Mouse (Mus musculus): ENCODE results near the gene Rnf144b. TPM values are rescaled to one million over a fixed set of nuclear protein-coding genes. Genes with fewer than 3 reads are reported as not detected.

Gene Rnf144b
- polyA plus RNA-seq, 1 experiment, result 1.3 TPM

DNA sequence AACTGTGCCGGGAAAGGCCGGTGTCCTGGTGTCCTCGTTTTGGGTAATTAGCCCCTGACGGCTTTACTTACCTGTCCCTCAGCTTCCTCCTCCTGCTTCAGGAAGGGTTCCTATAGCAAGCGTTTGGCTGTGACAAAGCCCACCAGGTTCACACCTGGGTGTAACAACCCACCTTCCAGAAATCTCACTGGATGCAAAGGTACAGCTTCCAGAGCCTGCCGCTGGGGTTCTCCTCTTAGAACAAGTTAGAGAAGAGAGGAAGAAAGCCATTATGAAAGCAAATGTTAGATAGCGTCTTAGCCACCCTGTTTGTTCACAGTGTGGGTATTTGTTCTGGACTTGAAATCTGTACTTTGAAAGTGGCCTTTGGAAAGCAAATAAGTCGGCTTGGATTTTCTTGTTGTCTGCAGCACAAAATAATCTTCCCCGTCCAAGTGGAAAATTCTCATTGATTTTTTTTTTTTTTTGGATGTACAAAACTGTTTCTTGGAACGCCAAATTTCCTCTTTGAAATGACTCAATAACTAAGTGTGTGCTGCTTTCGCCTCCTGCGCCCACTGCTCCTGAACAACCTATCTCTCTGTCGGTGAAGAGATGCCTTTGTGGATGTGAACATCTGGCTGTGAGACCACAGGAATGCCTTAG is 124.8 kb downstream of the Rnf144b start:
- WGBS, result 51% methylated on average over 13 of the region's 13 CpGs
- no peak for DNase-seq (ENCODE audit: low read depth, low spot score)

DNA sequence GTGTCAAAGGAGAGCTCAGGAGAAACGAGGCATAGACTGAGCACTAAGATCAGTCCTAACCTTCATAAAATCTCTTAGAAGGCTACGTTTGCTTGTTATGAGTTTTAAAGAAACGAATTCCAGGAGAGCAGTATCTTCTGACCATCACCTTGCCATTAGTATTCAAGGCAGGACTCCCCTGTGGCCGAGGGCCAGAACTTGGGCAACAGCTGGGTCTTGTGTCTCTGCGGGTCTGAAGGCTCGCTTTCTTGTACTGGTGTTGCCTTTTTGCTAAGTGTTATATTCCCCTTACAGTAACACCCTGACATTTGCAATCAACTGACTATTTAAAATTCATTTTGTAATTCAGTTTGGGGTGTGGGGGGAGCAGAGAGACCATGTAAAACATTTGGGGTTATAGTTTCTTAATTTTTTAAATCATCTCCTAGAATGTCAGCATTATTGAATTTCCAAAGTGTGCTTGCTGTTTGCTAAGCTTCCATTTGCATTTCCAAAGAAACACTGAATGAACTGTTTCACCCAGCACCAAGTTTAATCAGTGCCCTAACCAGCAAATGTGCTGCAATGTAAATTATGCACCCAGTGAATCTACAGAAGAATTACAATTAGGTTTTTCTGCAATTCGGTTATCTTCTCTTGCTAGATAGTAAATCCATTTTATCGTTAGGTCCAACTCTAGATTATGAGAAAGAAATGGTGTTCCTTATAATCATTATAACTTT is 126.0 kb downstream of the Rnf144b start:
- no peak for DNase-seq (ENCODE audit: low read depth, low spot score)
- 77% methylated on average over 8 of the region's 8 CpGs for WGBS

DNA sequence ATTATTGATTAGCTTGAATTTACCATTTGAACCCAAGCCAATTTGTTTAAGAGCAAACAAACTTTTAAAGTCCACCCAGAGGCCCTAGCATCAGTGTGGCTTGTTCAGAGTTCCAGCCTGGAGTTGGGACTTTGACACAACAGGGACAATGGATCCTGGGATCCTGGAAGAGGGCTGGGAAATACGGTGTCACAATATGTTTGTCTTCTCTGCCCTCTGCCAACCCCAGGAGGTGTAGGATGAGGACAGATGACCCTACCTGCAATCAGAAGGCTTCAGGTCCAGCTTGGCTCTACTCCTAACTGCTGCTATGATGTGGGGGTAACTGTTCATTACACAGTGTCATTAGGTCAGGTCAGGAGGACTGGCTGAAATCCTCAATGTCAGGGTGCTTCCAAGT is 128.2 kb downstream of the Rnf144b start:
- no peak for DNase-seq (ENCODE audit: low read depth, low spot score)
- WGBS, result 47% methylated on average over 1 of the region's 1 CpGs

DNA sequence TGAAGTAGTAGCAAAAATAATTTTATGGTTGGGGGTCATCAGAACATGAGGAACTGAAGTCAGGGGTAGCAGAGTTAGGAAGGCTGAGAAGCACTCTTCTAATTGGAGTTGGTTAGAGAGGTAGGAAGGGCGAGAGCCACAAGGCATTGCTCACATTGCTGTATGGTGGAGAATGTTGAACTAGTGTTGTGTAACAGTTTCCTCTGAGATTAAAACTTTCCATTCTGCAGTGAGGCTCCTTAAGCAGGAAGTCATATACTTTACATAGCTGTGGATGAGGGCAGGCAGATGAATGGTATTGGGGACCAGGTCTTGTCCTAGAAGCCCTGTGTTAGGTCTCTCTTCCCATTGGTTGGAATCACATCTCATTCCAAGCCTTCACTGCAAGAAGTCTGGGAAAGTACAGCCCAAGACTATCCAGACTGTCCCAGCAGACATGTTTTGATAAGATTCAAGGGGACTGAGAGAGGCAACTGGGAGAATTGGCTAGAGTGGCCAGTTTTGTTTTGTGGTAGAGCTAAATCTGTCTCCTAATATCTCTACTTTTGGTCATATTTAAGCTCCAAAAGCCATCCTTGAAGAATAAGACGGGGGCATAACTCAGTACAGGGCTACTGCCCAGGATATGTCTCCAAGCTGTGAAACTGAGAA is 128.8 kb downstream of the Rnf144b start:
- DNase-seq (ENCODE audit: low read depth, low spot score), result no peak

DNA sequence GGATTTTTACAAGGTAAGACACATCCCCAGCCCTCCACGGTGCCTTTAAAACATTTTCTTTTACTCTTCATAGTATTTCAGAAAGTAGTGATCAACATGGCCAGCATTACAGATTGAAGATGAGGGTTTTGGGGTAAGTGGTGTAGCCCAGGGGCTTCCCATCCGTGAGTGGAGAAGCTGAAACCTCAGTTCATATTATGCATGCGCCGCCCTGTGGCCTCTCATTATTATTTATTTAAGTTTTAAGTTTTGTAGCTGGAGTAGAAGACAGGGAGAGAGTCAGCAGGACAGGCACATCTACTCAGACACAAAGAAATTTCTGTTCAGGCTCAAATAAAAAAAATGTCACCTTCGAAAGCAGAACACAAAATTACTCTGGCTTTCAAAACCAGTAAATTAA is 131.3 kb downstream of the Rnf144b start:
- DNase-seq (ENCODE audit: low read depth, low spot score), result no peak
- 65% methylated on average over 5 of the region's 5 CpGs for WGBS

More for the DNA sequence above, 128.8 kb downstream of the Rnf144b start:
- 79% methylated on average over 2 of the region's 2 CpGs for WGBS

DNA sequence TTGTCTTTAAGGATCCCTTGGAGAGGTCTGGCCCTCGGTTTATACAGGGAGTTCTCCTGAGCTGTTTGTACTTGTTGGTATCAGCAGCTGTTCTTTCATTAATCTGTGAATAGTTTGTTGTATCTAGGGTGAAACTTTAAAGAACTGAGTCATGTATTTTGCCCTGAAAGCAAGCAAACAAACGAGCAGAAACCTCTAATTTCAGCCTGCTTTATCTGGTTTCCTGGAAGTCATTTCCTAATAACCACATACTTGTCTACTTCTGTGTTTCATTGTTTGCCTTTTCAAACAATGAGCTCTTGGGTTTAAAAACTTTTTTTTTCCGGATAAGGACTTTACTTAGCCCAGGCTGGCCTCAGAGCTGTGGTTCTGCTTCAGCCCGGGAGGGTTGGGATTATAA is 136.8 kb downstream of the Rnf144b start:
- WGBS, result 40% methylated on average over 4 of the region's 4 CpGs
- DNase-seq (ENCODE audit: low read depth, low spot score), result no peak

DNA sequence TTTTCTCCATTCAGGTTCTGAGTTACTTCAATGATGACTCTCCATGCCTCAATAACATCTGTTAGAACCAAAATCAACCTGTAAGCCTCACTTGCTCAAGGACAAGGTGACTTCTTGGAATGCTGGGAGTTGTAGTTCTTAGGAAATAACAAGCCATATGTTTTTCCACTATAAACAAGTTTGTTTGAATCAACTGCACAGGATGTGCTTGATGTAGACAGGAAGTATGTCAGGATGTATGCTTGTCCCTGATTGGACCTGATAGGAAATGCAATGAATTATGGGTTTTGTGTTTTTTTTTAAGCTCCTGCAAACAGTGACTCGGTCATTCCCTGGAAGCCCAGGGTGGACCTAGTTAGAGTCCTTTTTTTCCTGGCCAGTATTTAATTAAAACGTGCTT is 139.5 kb downstream of the Rnf144b start:
- WGBS, result 56% methylated on average over 2 of the region's 2 CpGs
- no peak for DNase-seq (ENCODE audit: low read depth, low spot score)

DNA sequence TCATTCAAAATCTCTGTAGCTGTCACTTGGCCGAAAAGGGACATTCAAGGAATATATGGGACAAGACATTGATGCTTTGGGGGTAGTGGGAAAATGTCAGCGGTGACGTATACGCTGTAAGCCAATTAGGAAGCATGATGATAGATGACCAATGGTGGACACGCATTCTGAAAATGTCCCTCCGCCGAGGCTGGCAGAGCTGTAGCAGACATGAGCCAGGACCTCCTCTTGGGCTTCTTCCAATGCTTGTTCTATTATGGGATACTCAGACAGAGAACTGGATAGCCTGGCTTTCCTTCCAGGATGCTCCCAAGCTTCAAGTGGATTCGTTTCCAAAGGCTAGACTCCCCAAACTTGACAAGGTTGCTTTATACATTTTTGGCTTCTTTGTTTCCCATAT is 141.9 kb downstream of the Rnf144b start:
- 78% methylated on average over 8 of the region's 8 CpGs for WGBS
- DNase-seq (ENCODE audit: low read depth, low spot score), result no peak

DNA sequence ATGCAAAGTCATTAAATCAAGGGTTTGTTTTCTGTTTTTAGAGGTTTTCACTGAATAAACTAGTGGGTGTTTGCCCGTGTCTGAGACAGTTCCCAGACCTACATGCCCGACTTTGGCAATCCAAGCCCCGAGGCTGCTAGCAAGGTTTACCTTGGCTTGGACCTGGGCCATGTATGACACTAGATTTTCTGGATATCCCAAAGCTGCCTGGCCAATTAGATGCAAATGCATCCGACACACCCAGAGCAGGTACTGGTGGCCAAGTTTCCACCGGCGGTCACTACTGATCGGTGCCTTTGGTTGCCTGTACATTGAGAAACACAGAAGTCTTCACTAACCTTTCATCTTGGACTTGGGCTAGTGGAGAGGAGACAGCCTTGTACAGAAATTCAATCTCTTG is 144.0 kb downstream of the Rnf144b start:
- WGBS, result 73% methylated on average over 7 of the region's 7 CpGs
- no peak for DNase-seq (ENCODE audit: low read depth, low spot score)

DNA sequence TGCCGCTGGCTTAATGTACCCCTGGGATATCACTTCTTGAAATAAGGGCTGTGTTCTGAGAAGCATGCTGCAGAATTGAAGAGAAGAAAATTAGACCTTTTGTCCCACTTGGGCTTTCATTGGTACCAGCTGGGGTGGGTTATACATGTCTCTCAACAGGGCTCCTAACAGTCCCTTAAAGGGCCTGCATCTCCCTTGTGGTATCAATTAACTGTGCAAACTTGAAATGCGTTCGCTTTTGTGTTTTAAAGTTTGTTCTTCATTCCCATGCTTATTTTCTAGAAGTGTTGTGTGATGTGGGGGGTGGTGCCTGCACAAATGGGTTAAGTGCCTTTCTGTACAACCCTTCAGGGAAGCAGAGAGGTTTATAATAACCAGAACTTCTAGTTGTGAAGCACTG is 145.8 kb downstream of the Rnf144b start:
- 90% methylated on average over 3 of the region's 3 CpGs for WGBS
- no peak for DNase-seq (ENCODE audit: low read depth, low spot score)

DNA sequence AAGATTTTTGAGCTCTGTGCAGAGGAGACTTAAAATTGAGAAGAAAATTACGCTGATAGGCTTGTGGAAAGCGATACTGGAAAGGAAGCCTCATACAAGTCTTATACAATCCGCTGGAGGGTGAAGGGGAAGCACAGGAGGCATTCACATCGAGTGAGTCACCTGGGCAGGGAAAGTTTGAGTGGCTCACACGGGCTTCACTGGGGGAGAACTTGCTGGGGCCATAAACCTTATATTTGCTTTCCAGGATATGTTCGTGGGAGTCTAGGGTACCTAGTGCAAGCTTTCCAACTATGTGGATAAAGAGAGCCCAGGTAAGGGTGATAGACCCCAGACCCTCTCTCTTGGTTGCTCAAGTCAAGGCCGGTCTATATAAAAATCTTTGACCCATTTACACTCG is 150.5 kb downstream of the Rnf144b start:
- 11% methylated on average over 8 of the region's 8 CpGs for WGBS
- DNase-seq (ENCODE audit: low read depth, low spot score), result no peak

DNA sequence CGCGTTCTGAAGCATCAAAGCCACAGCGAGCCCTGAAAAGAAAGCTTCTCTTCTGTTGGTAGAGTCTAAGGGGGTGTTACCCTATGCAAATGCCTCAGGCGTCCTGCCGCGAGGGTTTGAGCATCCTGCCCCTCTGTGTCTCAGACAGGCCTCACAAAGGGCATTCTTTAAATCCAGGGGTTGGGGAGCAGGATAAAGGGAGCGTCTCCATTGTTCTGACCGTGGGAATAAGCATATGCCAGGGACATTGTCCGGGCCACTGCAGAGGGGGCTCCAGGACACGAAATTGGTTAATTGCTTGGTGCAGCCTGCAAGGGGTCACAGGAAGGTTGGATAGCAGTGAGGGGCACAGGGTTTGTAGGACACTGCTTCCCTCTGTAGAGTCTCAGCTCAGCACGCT is 151.0 kb downstream of the Rnf144b start:
- no peak for DNase-seq (ENCODE audit: low read depth, low spot score)
- WGBS, result 19% methylated on average over 11 of the region's 11 CpGs

DNA sequence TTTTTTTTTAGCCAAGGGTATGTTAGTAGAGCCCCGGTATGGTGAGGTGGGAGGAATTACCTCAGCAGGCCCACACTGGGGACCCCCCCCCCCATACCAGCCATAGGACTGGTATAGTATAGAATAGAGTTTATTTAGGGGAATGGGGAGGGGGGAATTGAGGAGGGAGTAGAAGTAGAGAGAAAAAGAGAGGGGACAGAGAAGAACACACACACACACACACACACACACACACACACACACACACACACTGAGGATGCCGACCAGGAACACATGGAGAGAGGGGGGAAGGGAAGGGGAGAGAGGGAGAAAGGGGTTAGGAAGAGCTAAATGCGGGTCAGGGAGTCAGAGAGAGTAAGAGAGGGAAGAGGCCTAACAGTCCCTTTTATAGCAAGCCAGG is 151.7 kb downstream of the Rnf144b start:
- no peak for DNase-seq (ENCODE audit: low read depth, low spot score)
- WGBS, result 29% methylated on average over 3 of the region's 3 CpGs

DNA sequence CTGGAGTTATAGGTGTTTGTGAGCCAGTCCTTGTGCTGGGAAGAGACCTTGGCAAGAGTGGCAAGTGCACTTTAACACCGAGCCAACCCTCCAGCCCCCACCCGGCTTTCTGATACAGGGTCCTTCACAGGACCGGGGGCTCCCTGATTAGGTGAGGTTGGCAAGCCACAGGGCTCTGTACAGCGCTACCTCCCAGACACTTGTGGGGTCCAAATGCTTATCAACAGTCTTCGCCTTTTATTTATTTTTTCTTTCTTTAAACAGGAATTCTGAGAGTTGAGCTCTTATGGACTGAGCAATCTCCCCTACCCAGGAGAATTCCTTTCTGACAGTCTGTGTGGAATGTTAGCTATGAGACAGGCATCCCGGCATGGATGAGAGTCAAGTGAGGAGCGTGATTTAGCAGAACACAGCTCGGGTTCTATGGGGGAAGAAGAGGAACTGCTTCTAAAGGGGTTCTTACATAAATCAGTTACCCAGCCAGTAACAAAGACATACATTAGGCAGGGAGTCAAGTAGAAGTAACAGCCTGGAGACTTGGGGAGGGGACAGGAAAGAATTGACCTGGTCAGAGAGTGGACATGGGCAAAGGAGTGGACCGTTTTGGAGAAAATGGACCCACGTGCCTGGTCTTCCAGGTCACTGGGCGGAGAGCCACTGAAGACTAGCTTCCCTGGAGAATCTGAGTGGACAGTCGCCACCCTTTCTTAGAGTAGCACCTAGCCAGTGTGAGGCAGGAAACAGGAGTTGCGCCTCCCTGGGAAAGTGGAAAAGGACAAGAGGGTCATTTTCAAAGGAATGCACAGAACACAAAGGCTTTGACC is 154.8 kb downstream of the Rnf144b start:
- DNase-seq (ENCODE audit: low read depth, low spot score), result no peak
- 26% methylated on average over 13 of the region's 13 CpGs for whole genome bisulfite sequencing

DNA sequence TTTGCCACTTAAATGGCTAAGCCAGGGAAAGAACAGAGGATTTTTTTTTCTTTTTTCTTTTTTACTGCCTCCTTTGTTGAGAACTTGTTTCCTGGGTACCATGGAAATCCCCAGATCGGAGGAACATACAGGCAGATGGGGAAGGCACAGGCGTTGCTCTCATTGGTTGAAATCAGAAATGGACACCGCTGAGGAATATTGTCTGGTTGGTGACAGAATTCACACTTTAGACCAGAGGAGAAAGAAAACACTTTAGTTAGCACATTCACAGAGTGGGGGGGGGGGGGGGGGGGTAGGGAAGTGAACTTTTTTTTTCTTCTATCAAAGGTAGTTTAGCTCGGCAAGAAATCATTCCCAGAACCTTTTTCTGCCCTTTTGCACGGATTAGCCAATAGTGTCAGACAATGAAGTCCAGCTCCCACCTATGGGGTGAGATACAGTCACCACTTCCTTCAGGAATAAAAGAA is 155.4 kb downstream of the Rnf144b start:
- 25% methylated on average over 5 of the region's 5 CpGs for WGBS
- no peak for DNase-seq (ENCODE audit: low read depth, low spot score)

DNA sequence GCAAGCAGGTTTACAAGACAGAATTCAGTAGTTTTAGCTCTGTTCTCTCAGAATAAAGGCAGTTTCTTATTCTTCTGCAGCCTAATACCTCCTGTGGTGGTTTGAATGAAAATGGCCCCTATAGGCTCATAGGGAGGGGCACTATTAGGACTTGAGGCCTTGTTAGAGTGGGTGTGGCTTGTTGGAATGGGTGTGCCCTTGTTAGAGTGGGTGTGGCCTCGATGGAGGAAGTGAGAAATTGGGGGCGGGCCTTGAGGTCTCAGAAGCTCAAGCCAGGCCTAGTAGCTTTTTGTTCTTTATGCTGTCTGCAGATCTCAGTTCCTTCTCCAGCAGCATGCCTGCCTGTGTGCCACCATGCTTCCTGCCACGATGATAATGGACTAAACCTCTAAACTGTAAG is 159.8 kb downstream of the Rnf144b start:
- WGBS, result 55% methylated on average over 3 of the region's 3 CpGs
- no peak for DNase-seq (ENCODE audit: low read depth, low spot score)

DNA sequence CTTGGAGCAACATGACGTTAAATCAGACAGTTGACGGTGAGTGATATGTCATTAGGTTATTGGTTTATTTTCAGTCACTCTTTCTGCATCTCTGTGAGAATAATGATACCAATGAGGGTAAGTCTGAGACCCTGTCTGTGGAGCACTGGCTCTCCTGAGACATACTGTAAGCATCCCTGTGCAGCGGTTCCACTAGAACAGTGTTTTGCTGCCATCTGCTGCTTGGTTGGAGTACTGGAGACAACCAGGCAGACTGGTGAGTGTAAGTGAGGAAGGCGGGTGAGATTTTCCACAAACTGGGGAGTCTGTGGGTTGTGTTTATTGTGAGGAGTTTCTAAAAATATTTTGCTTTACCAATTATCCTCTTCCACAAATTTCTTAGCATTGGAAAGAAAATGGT is 166.0 kb downstream of the Rnf144b start:
- WGBS, result 42% methylated on average over 4 of the region's 4 CpGs
- DNase-seq (ENCODE audit: low read depth, low spot score), result peak; percentile 22

DNA sequence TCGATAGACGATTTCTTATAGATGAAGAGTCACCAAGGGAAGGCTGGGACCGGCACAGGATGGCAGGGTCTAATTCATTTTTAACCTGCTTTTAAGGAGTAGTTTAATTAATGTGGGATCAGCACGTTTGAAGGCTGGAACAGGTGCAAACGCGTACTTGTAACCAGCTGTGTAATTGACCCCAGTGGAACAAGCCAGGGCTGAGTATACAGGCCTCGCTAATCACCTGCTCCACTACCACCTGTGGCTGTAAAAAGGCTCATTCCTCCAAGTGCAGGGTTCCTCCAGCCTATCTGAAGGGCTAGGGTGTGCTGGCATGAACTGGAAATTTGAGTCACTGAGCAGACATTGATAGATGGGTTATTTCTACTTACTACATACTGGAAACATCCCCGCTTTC is 174.0 kb downstream of the Rnf144b start:
- 74% methylated on average over 8 of the region's 8 CpGs for WGBS

More for the DNA sequence above, 174.0 kb downstream of the Rnf144b start:
- DNase-seq (ENCODE audit: low read depth, low spot score), result no peak
